Mouse (Mus musculus) heart, embryonic 12.5 days (tissue): ENCODE results near the gene Rad50. TPM values are rescaled to one million over a fixed set of nuclear protein-coding genes. Genes with fewer than 3 reads are reported as not detected.
A peak's percentile ranks its signal among the peaks of the same experiment; 100 is the strongest.

Experiments used
- ATAC-seq: fragments of 200-750 bp; cut with Nextera tagmentation; 2 replicates; pipeline ENCODE4 v1.8.0; 2017; ENCODE audit warnings: moderate TSS enrichment, moderate library complexity; ENCODE audit not compliant: insufficient number of reproducible peaks, low FRiP score
- H3K27ac ChIP-seq: fragments of 300-500 bp; sonication (generic); 2 replicates; pipeline ENCODE4 v1.5.1; 2016; ENCODE audit warnings: mild to moderate bottlenecking, moderate library complexity; ENCODE audit not compliant: poor library complexity, severe bottlenecking
- H3K27me3 ChIP-seq: fragments of 300-500 bp; sonication (generic); replicated peaks from 2 replicates; pipeline ENCODE4 v1.6.1; 2016; ENCODE audit warnings: mild to moderate bottlenecking, moderate library complexity
- H3K36me3 ChIP-seq: fragments of 300-500 bp; sonication (generic); 2 replicates; pipeline ENCODE4 v1.6.1; 2016; ENCODE audit warnings: mild to moderate bottlenecking, moderate library complexity
- H3K4me1 ChIP-seq: fragments of 300-500 bp; sonication (generic); replicated peaks from 2 replicates; pipeline ENCODE4 v1.6.1; 2016; ENCODE audit warnings: mild to moderate bottlenecking
- H3K4me2 ChIP-seq: fragments of 300-500 bp; sonication (generic); 2 replicates; pipeline ENCODE4 v1.6.1; 2016; ENCODE audit warnings: mild to moderate bottlenecking, moderate library complexity
- H3K4me3 ChIP-seq: fragments of 300-500 bp; sonication (generic); 2 replicates; pipeline ENCODE4 v1.5.1; 2016; ENCODE audit warnings: mild to moderate bottlenecking
- H3K9ac ChIP-seq: fragments of 300-500 bp; sonication (generic); 2 replicates; pipeline ENCODE4 v1.6.1; 2016; ENCODE audit warnings: mild to moderate bottlenecking, moderate library complexity
- H3K9me3 ChIP-seq: fragments of 300-500 bp; sonication (generic); replicated peaks from 2 replicates; pipeline ENCODE4 v1.6.1; 2016; ENCODE audit warnings: mild to moderate bottlenecking, moderate library complexity
- WGBS: fragments of 180-500 bp; shearing (Covaris S2); methylation state at CpG from one replicate; pipeline ENCODE4 v1.1.7; 2016; 5-methylcytosine and 5-hydroxymethylcytosine counted together
- polyA plus RNA-seq: library from polyadenylated mRNA; unstranded; fragments of >200 nt; fragmentation: Nextera tagmentation; extraction: Ambion mirVana; gene quantifications from 2 replicates; pipeline ENCODE4 v1.2.1, GENCODE M21; 2016

Gene Rad50
- polyA plus RNA-seq, 1 experiment from 2014 or later: 24.0 TPM

- peaks cover 16% of the 10 kb centered on the region for H3K4me1 ChIP-seq
- ATAC-seq: no peak
- WGBS: 83% methylated on average over 7 of the region's 7 CpGs
- H3K9ac ChIP-seq: no peak overlapping the region
- H3K36me3 ChIP-seq: no peaks in the 10 kb centered on the region
- H3K4me3 ChIP-seq: no peak overlapping the region
- no peaks in the 10 kb centered on the region for H3K9me3 ChIP-seq
- H3K4me2 ChIP-seq: no peak overlapping the region
- H3K27ac ChIP-seq: no peak overlapping the region
- peaks cover 26% of the 10 kb centered on the region for H3K27me3 ChIP-seq
Observed at GRCm38 (mm10) chr11:53633644-53634043, 73.5 kb downstream of the Rad50 start.

- Histone ChIP-seq H3K4me1 (peaks cover 17% of the 10 kb centered on the region), H3K4me2 (no peak overlapping the region), H3K36me3 (no peaks in the 10 kb centered on the region), H3K9me3 (no peaks in the 10 kb centered on the region), H3K9ac (no peak overlapping the region), H3K27me3 (peaks cover 22% of the 10 kb centered on the region), H3K27ac (no peak overlapping the region), H3K4me3 (no peak overlapping the region)
- ATAC-seq: no peak
- WGBS: 68% methylated on average over 14 of the region's 14 CpGs
Observed at GRCm38 (mm10) chr11:53632122-53632733, 74.9 kb downstream of the Rad50 start.

GRCm38 (mm10) chr11:53627859-53628258, 79.3 kb downstream of the Rad50 start:
- 11% methylated on average over 1 of the region's 1 CpGs for WGBS
- Histone ChIP-seq H3K27me3 (peaks cover 3% of the 10 kb centered on the region), H3K9ac (no peak overlapping the region), H3K27ac (no peak overlapping the region), H3K4me1 (peaks cover 10% of the 10 kb centered on the region), H3K9me3 (no peaks in the 10 kb centered on the region; the same call in 1 of the 2 replicates), H3K4me2 (no peak overlapping the region), H3K4me3 (no peak overlapping the region), H3K36me3 (no peaks in the 10 kb centered on the region)
- peak; percentile 65; the same call in 1 of the 2 replicates for ATAC-seq

- ATAC-seq: no peak
- Histone ChIP-seq H3K4me1 (peaks cover 10% of the 10 kb centered on the region), H3K27me3 (peaks cover 3% of the 10 kb centered on the region; the same call in 1 of the 2 replicates), H3K9ac (no peak overlapping the region; the same call in 1 of the 2 replicates), H3K36me3 (no peaks in the 10 kb centered on the region), H3K4me2 (0 out of 2 replicates have a peak overlapping the region, but pooled peaks have one; percentile 0), H3K9me3 (no peaks in the 10 kb centered on the region; the same call in 1 of the 2 replicates), H3K27ac (no peak overlapping the region), H3K4me3 (no peak overlapping the region)
- 55% methylated on average over 17 of the region's 17 CpGs for WGBS
Observed at GRCm38 (mm10) chr11:53626802-53627373, 80.2 kb downstream of the Rad50 start.

- peaks cover 3% of the 10 kb centered on the region; the same call in 1 of the 2 replicates for H3K27me3 ChIP-seq
- H3K36me3 ChIP-seq: no peaks in the 10 kb centered on the region
- no peak for ATAC-seq
- H3K27ac ChIP-seq: no peak overlapping the region
- H3K4me2 ChIP-seq: no peak overlapping the region
- no peaks in the 10 kb centered on the region; the same call in 1 of the 2 replicates for H3K9me3 ChIP-seq
- H3K9ac ChIP-seq: no peak overlapping the region
- H3K4me3 ChIP-seq: no peak overlapping the region
- 98% methylated on average over 2 of the region's 2 CpGs for WGBS
- H3K4me1 ChIP-seq: peaks cover 18% of the 10 kb centered on the region
Observed at GRCm38 (mm10) chr11:53624124-53624523, 83.0 kb downstream of the Rad50 start.

- no peaks in the 10 kb centered on the region; the same call in 1 of the 2 replicates for H3K9me3 ChIP-seq
- H3K9ac ChIP-seq: no peak overlapping the region
- WGBS: 75% methylated on average over 9 of the region's 9 CpGs
- no peak overlapping the region for H3K4me3 ChIP-seq
- no peak overlapping the region for H3K4me2 ChIP-seq
- peaks cover 3% of the 10 kb centered on the region; the same call in 1 of the 2 replicates for H3K27me3 ChIP-seq
- H3K36me3 ChIP-seq: no peaks in the 10 kb centered on the region
- no peak overlapping the region for H3K27ac ChIP-seq
- ATAC-seq: no peak
- H3K4me1 ChIP-seq: peaks cover 18% of the 10 kb centered on the region
Observed at GRCm38 (mm10) chr11:53623573-53623972, 83.5 kb downstream of the Rad50 start.

- no peak for ATAC-seq
- no peak overlapping the region for H3K27ac ChIP-seq
Observed at GRCm38 (mm10) chr11:53622440-53622806, 84.7 kb downstream of the Rad50 start.

GRCm38 (mm10) chr11:53621582-53622439, 85.3 kb downstream of the Rad50 start:
- ATAC-seq: no peak
- 79% methylated on average over 11 of the region's 11 CpGs for WGBS
- H3K9me3 ChIP-seq: no peaks in the 10 kb centered on the region; the same call in 1 of the 2 replicates

More at GRCm38 (mm10) chr11:53622440-53622806, 84.7 kb downstream of the Rad50 start:
- no peaks in the 10 kb centered on the region; the same call in 1 of the 2 replicates for H3K9me3 ChIP-seq
- H3K4me1 ChIP-seq: peaks cover 18% of the 10 kb centered on the region
- peaks cover 3% of the 10 kb centered on the region; the same call in 1 of the 2 replicates for H3K27me3 ChIP-seq
- no peak overlapping the region for H3K9ac ChIP-seq
- no peak overlapping the region for H3K4me2 ChIP-seq
- 61% methylated on average over 6 of the region's 6 CpGs for WGBS
- H3K4me3 ChIP-seq: no peak overlapping the region
- no peaks in the 10 kb centered on the region for H3K36me3 ChIP-seq

GRCm38 (mm10) chr11:53620094-53620493, 87.0 kb downstream of the Rad50 start:
- WGBS: 82% methylated on average over 4 of the region's 4 CpGs
- Histone ChIP-seq H3K4me1 (peaks cover 11% of the 10 kb centered on the region; the same call in 1 of the 2 replicates), H3K9me3 (no peaks in the 10 kb centered on the region; the same call in 1 of the 2 replicates), H3K4me2 (no peak overlapping the region), H3K36me3 (no peaks in the 10 kb centered on the region), H3K27ac (no peak overlapping the region), H3K9ac (no peak overlapping the region), H3K27me3 (no peaks in the 10 kb centered on the region), H3K4me3 (no peak overlapping the region)
- no peak for ATAC-seq

More at GRCm38 (mm10) chr11:53621582-53622439, 85.3 kb downstream of the Rad50 start:
- Histone ChIP-seq H3K4me2 (no peak overlapping the region), H3K4me1 (peaks cover 12% of the 10 kb centered on the region), H3K4me3 (no peak overlapping the region), H3K27me3 (no peaks in the 10 kb centered on the region), H3K9ac (no peak overlapping the region), H3K36me3 (no peaks in the 10 kb centered on the region), H3K27ac (no peak overlapping the region)

- H3K4me2 ChIP-seq: no peak overlapping the region
- H3K4me1 ChIP-seq: peaks cover 12% of the 10 kb centered on the region; the same call in 1 of the 2 replicates
- H3K27ac ChIP-seq: no peak overlapping the region
- no peak for ATAC-seq
- no peak overlapping the region for H3K9ac ChIP-seq
- H3K4me3 ChIP-seq: no peak overlapping the region
- H3K36me3 ChIP-seq: no peaks in the 10 kb centered on the region
- H3K9me3 ChIP-seq: no peaks in the 10 kb centered on the region; the same call in 1 of the 2 replicates
- WGBS: 55% methylated on average over 6 of the region's 6 CpGs
- no peaks in the 10 kb centered on the region for H3K27me3 ChIP-seq
Observed at GRCm38 (mm10) chr11:53619428-53619827, 87.7 kb downstream of the Rad50 start.
